Mouse (Mus musculus): ENCODE data around the gene Arhgap45. TPM values are rescaled to one million over a fixed set of nuclear protein-coding genes. Genes with fewer than 3 reads are reported as not detected.

Gene Arhgap45
- polyA plus RNA-seq, 1 experiment from 2014 or later: 3.4 TPM

GRCm38 (mm10) chr10:80027681-80028520, 11.4 kb downstream of the Arhgap45 start:
- peaks cover 5% of the 10 kb centered on the region in 2 experiments for H3K4me1 ChIP-seq (ENCODE audit: control insufficient read depth in 2 of 2, insufficient read depth in 2 of 2, low read length in 2 of 2)
- no peaks in the 10 kb centered on the region for H3K27me3 ChIP-seq (ENCODE audit: control insufficient read depth, insufficient read depth, low read length)
- no peak overlapping the region for H3K27ac ChIP-seq (replicated peaks in 1 of 2; ENCODE audit: control insufficient read depth in 1 of 2, insufficient read depth in 1 of 2, low read depth in 2 of 2, low read length in 2 of 2)
- no peak for ATAC-seq (ENCODE audit: insufficient number of reproducible peaks, insufficient read depth, low FRiP score, low read depth)
- no peaks in the 10 kb centered on the region for H3K9me3 ChIP-seq (ENCODE audit: control insufficient read depth, low read length)
- no peak overlapping the region for H3K9ac ChIP-seq (ENCODE audit: low read length)
- no peak overlapping the region for H3K4me3 ChIP-seq (ENCODE audit: control insufficient read depth in 1 of 2, insufficient read depth in 1 of 2, low read depth in 1 of 2, low read length in 2 of 2)
- H3K36me3 ChIP-seq (ENCODE audit: control insufficient read depth, insufficient read depth, low read length): peaks cover 4% of the 10 kb centered on the region
- H3K4me2 ChIP-seq (ENCODE audit: low read length): no peak overlapping the region
- 70% methylated on average over 20 of the region's 20 CpGs for WGBS

- H3K4me2 ChIP-seq (ENCODE audit: low read length): no peak overlapping the region
- no peak overlapping the region for H3K9ac ChIP-seq (ENCODE audit: low read length)
- no peak for ATAC-seq (ENCODE audit: insufficient number of reproducible peaks, insufficient read depth, low FRiP score, low read depth)
- no peaks in the 10 kb centered on the region for H3K9me3 ChIP-seq (ENCODE audit: control insufficient read depth, low read length)
- peaks cover 4% of the 10 kb centered on the region for H3K36me3 ChIP-seq (ENCODE audit: control insufficient read depth, insufficient read depth, low read length)
- no peak overlapping the region for H3K27ac ChIP-seq (replicated peaks in 1 of 2; ENCODE audit: control insufficient read depth in 1 of 2, insufficient read depth in 1 of 2, low read depth in 2 of 2, low read length in 2 of 2)
- peaks cover 11% of the 10 kb centered on the region in 2 experiments for H3K4me1 ChIP-seq (ENCODE audit: control insufficient read depth in 2 of 2, insufficient read depth in 2 of 2, low read length in 2 of 2)
- no peak overlapping the region for H3K4me3 ChIP-seq (ENCODE audit: control insufficient read depth in 1 of 2, insufficient read depth in 1 of 2, low read depth in 1 of 2, low read length in 2 of 2)
- H3K27me3 ChIP-seq (ENCODE audit: control insufficient read depth, insufficient read depth, low read length): no peaks in the 10 kb centered on the region
- WGBS: 92% methylated on average over 13 of the region's 13 CpGs
Measured at GRCm38 (mm10) chr10:80028521-80028846, 12.0 kb downstream of the Arhgap45 start.

- WGBS: 90% methylated on average over 9 of the region's 9 CpGs
- ATAC-seq (ENCODE audit: insufficient number of reproducible peaks, insufficient read depth, low FRiP score, low read depth): no peak
- H3K4me2 ChIP-seq (ENCODE audit: low read length): no peak overlapping the region
- peaks cover 18 to 19% of the 10 kb centered on the region in 2 experiments for H3K4me1 ChIP-seq (ENCODE audit: control insufficient read depth in 2 of 2, insufficient read depth in 2 of 2, low read length in 2 of 2)
- H3K27me3 ChIP-seq (ENCODE audit: control insufficient read depth, insufficient read depth, low read length): no peaks in the 10 kb centered on the region
- no peak overlapping the region for H3K4me3 ChIP-seq (ENCODE audit: control insufficient read depth in 1 of 2, insufficient read depth in 1 of 2, low read depth in 1 of 2, low read length in 2 of 2)
- H3K9ac ChIP-seq (ENCODE audit: low read length): no peak overlapping the region
- H3K27ac ChIP-seq (replicated peaks in 1 of 2; ENCODE audit: control insufficient read depth in 1 of 2, insufficient read depth in 1 of 2, low read depth in 2 of 2, low read length in 2 of 2): no peak overlapping the region
- peaks cover 7% of the 10 kb centered on the region for H3K36me3 ChIP-seq (ENCODE audit: control insufficient read depth, insufficient read depth, low read length)
- no peaks in the 10 kb centered on the region for H3K9me3 ChIP-seq (ENCODE audit: control insufficient read depth, low read length)
Measured at GRCm38 (mm10) chr10:80030191-80030590, 13.7 kb downstream of the Arhgap45 start.

- no peak for ATAC-seq (ENCODE audit: insufficient number of reproducible peaks, insufficient read depth, low FRiP score, low read depth)
- H3K36me3 ChIP-seq (ENCODE audit: control insufficient read depth, insufficient read depth, low read length): peaks cover 12% of the 10 kb centered on the region
- no peaks in the 10 kb centered on the region for H3K9me3 ChIP-seq (ENCODE audit: control insufficient read depth, low read length)
- H3K4me3 ChIP-seq (ENCODE audit: control insufficient read depth in 1 of 2, insufficient read depth in 1 of 2, low read depth in 1 of 2, low read length in 2 of 2): no peak overlapping the region
- H3K9ac ChIP-seq (ENCODE audit: low read length): no peak overlapping the region
- no peak overlapping the region for H3K27ac ChIP-seq (replicated peaks in 1 of 2; ENCODE audit: control insufficient read depth in 1 of 2, insufficient read depth in 1 of 2, low read depth in 2 of 2, low read length in 2 of 2)
- H3K4me2 ChIP-seq (ENCODE audit: low read length): no peak overlapping the region
- 81% methylated on average over 17 of the region's 17 CpGs for WGBS
- H3K4me1 ChIP-seq (ENCODE audit: control insufficient read depth in 2 of 2, insufficient read depth in 2 of 2, low read length in 2 of 2): peaks cover 18 to 19% of the 10 kb centered on the region in 2 experiments
- no peaks in the 10 kb centered on the region for H3K27me3 ChIP-seq (ENCODE audit: control insufficient read depth, insufficient read depth, low read length)
Measured at GRCm38 (mm10) chr10:80030736-80031135, 14.3 kb downstream of the Arhgap45 start.

- Histone ChIP-seq H3K9me3 (ENCODE audit: control insufficient read depth, low read length) (no peaks in the 10 kb centered on the region), H3K27me3 (ENCODE audit: control insufficient read depth, insufficient read depth, low read length) (no peaks in the 10 kb centered on the region), H3K9ac (ENCODE audit: low read length) (peak overlapping the region; percentile 38; the same call in 1 of the 2 replicates), H3K4me2 (ENCODE audit: low read length) (peak overlapping the region; percentile 21; the same call in 1 of the 2 replicates), H3K4me1 (ENCODE audit: control insufficient read depth in 2 of 2, insufficient read depth in 2 of 2, low read length in 2 of 2) (peaks cover 18 to 21% of the 10 kb centered on the region in 2 experiments), H3K4me3 (ENCODE audit: control insufficient read depth in 1 of 2, insufficient read depth in 1 of 2, low read depth in 1 of 2, low read length in 2 of 2) (no peak overlapping the region), H3K36me3 (ENCODE audit: control insufficient read depth, insufficient read depth, low read length) (peaks cover 31% of the 10 kb centered on the region), H3K27ac (replicated peaks in 1 of 2; ENCODE audit: control insufficient read depth in 1 of 2, insufficient read depth in 1 of 2, low read depth in 2 of 2, low read length in 2 of 2) (peak overlapping the region; percentile 52 to 57)
- ATAC-seq (ENCODE audit: insufficient number of reproducible peaks, insufficient read depth, low FRiP score, low read depth): peak; percentile 68
- WGBS: 10% methylated on average over 5 of the region's 5 CpGs
Measured at GRCm38 (mm10) chr10:80032799-80033480, 16.5 kb downstream of the Arhgap45 start.

GRCm38 (mm10) chr10:80033511-80034391, 17.3 kb downstream of the Arhgap45 start:
- peak; percentile 9; the same call in 1 of the 2 replicates for ATAC-seq (ENCODE audit: insufficient number of reproducible peaks, insufficient read depth, low FRiP score, low read depth)
- H3K9me3 ChIP-seq (ENCODE audit: control insufficient read depth, low read length): no peaks in the 10 kb centered on the region
- peak overlapping the region; percentile 45 for H3K9ac ChIP-seq (ENCODE audit: low read length)
- peak overlapping the region; percentile 54 to 57 for H3K27ac ChIP-seq (replicated peaks in 1 of 2; ENCODE audit: control insufficient read depth in 1 of 2, insufficient read depth in 1 of 2, low read depth in 2 of 2, low read length in 2 of 2)
- peaks cover 36% of the 10 kb centered on the region for H3K36me3 ChIP-seq (ENCODE audit: control insufficient read depth, insufficient read depth, low read length)
- H3K4me1 ChIP-seq (ENCODE audit: control insufficient read depth in 2 of 2, insufficient read depth in 2 of 2, low read length in 2 of 2): peaks cover 18 to 29% of the 10 kb centered on the region in 2 experiments
- no peak overlapping the region for H3K4me2 ChIP-seq (ENCODE audit: low read length)
- no peaks in the 10 kb centered on the region for H3K27me3 ChIP-seq (ENCODE audit: control insufficient read depth, insufficient read depth, low read length)
- WGBS: 23% methylated on average over 9 of the region's 9 CpGs
- H3K4me3 ChIP-seq (ENCODE audit: control insufficient read depth in 1 of 2, insufficient read depth in 1 of 2, low read depth in 1 of 2, low read length in 2 of 2): no peak overlapping the region

GRCm38 (mm10) chr10:80035148-80035547, 18.7 kb downstream of the Arhgap45 start:
- no peak overlapping the region for H3K9ac ChIP-seq (ENCODE audit: low read length)
- WGBS: 66% methylated on average over 8 of the region's 8 CpGs
- peaks cover 36% of the 10 kb centered on the region for H3K36me3 ChIP-seq (ENCODE audit: control insufficient read depth, insufficient read depth, low read length)
- ATAC-seq (ENCODE audit: insufficient number of reproducible peaks, insufficient read depth, low FRiP score, low read depth): no peak
- H3K9me3 ChIP-seq (ENCODE audit: control insufficient read depth, low read length): no peaks in the 10 kb centered on the region
- H3K27ac ChIP-seq (replicated peaks in 1 of 2; ENCODE audit: control insufficient read depth in 1 of 2, insufficient read depth in 1 of 2, low read depth in 2 of 2, low read length in 2 of 2): peak overlapping the region; percentile 4 to 57; a peak in 2 of 4 replicates
- no peak overlapping the region for H3K4me3 ChIP-seq (ENCODE audit: control insufficient read depth in 1 of 2, insufficient read depth in 1 of 2, low read depth in 1 of 2, low read length in 2 of 2)
- H3K27me3 ChIP-seq (ENCODE audit: control insufficient read depth, insufficient read depth, low read length): no peaks in the 10 kb centered on the region
- no peak overlapping the region for H3K4me2 ChIP-seq (ENCODE audit: low read length)
- peaks cover 21 to 32% of the 10 kb centered on the region in 2 experiments for H3K4me1 ChIP-seq (ENCODE audit: control insufficient read depth in 2 of 2, insufficient read depth in 2 of 2, low read length in 2 of 2)
